ENCODE assay signal across 8 mouse cellular contexts in genomic region chr14:21501048-21501657, GRCm38 (mm10). TPM values are rescaled to one million over a fixed set of nuclear protein-coding genes. Genes with fewer than 3 reads are reported as not detected.
DNase-seq lines count a peak whose midpoint lies in the region; ATAC-seq and TF ChIP-seq lines count a peak whose summit lies in the region.

No protein-coding gene starts in this region.

- peak; percentile 0; the same call in 1 of the 2 replicates for ATAC-seq in forebrain, embryonic 13.5 days
- ATAC-seq in hindbrain, embryonic 16.5 days: peak; percentile 2; the same call in 1 of the 2 replicates
- peak; percentile 48 for ATAC-seq in liver, embryonic 15.5 days (ENCODE audit: insufficient read depth)

- WGBS in heart, adult 2 months: 1% methylated on average over 38 of the region's 38 CpGs
- under 1% methylated on average over 33 of the region's 38 CpGs for WGBS in forebrain, embryonic 13.5 days
- WGBS in hindbrain, embryonic 16.5 days: under 1% methylated on average over 33 of the region's 38 CpGs
- WGBS in liver, embryonic 15.5 days (ENCODE audit: insufficient replicate concordance): under 1% methylated on average over 38 of the region's 38 CpGs

- no peak for TF ChIP-seq POLR2A in heart, adult 2 months (IDR thresholded peaks at IDR 0.05; ENCODE audit: insufficient read depth, low read depth, low read length)

- H3K9me3 ChIP-seq in forebrain, embryonic 13.5 days (replicated peaks): no peaks in the 10 kb centered on the region
- H3K9me3 ChIP-seq in hindbrain, embryonic 16.5 days (ENCODE audit: control insufficient read depth, low read length): no peaks in the 10 kb centered on the region
- no peaks in the 10 kb centered on the region for H3K9me3 ChIP-seq in liver, embryonic 15.5 days (replicated peaks)

- H3K27ac ChIP-seq in heart, adult 2 months: peak overlapping the region; percentile 99
- H3K27ac ChIP-seq in brown adipose tissue, adult 24 weeks (replicated peaks; ENCODE audit: low read depth, low read length): peak overlapping the region; percentile 95
- peak overlapping the region; percentile 98 for H3K27ac ChIP-seq in forebrain, embryonic 13.5 days
- peak overlapping the region; percentile 99 for H3K27ac ChIP-seq in hindbrain, embryonic 16.5 days (ENCODE audit: low read depth, low read length)
- peak overlapping the region; percentile 95 for H3K27ac ChIP-seq in liver, embryonic 15.5 days (replicated peaks)

- H3K4me3 ChIP-seq in heart, adult 2 months: peak overlapping the region; percentile 77
- peak overlapping the region; percentile 83 for H3K4me3 ChIP-seq in brown adipose tissue, adult 24 weeks (ENCODE audit: insufficient read depth, low read depth, low read length)
- H3K4me3 ChIP-seq in forebrain, embryonic 13.5 days: peak overlapping the region; percentile 92
- peak overlapping the region; percentile 94 for H3K4me3 ChIP-seq in hindbrain, embryonic 16.5 days (ENCODE audit: low read length)
- peak overlapping the region; percentile 92 for H3K4me3 ChIP-seq in liver, embryonic 15.5 days (replicated peaks)

- peaks cover 7% of the 10 kb centered on the region for H3K79me2 ChIP-seq in heart, adult 2 months (replicated peaks; ENCODE audit: control insufficient read depth, insufficient read depth, low read length)

- H3K36me3 ChIP-seq in heart, adult 2 months (ENCODE audit: control insufficient read depth, insufficient read depth, low read length): no peaks in the 10 kb centered on the region; the same call in 1 of the 2 replicates
- H3K36me3 ChIP-seq in forebrain, embryonic 13.5 days (ENCODE audit: poor library complexity, severe bottlenecking): peaks cover 5% of the 10 kb centered on the region; the same call in 1 of the 2 replicates
- no peaks in the 10 kb centered on the region for H3K36me3 ChIP-seq in hindbrain, embryonic 16.5 days (ENCODE audit: control insufficient read depth, insufficient read depth, low read length)
- no peaks in the 10 kb centered on the region for H3K36me3 ChIP-seq in liver, embryonic 15.5 days (replicated peaks)

- no peak for TF ChIP-seq CTCF in heart, adult 2 months (IDR thresholded peaks at IDR 0.05)

- intact Hi-C loops in heart, adult 2 months (cut with DNase I): loop anchor here (5.0 to 10.0 kb wide), 5 partner anchors 46 to 446 kb away; partner anchors contain the start of genes Adk, Ap3m1, Dusp13 and Samd8

- no peak for TF ChIP-seq EP300 in heart, adult 2 months (IDR thresholded peaks at IDR 0.05; ENCODE audit: insufficient read depth, low read depth, low read length)

- H3K27me3 ChIP-seq in heart, adult 2 months (ENCODE audit: control insufficient read depth, insufficient read depth, low read length): no peaks in the 10 kb centered on the region
- no peaks in the 10 kb centered on the region for H3K27me3 ChIP-seq in forebrain, embryonic 13.5 days
- H3K27me3 ChIP-seq in hindbrain, embryonic 16.5 days (replicated peaks; ENCODE audit: control insufficient read depth, insufficient read depth, low read length): no peaks in the 10 kb centered on the region
- peaks cover 21% of the 10 kb centered on the region for H3K27me3 ChIP-seq in liver, embryonic 15.5 days

- H3K4me1 ChIP-seq in heart, adult 2 months (ENCODE audit: control insufficient read depth, insufficient read depth, low read length): peaks cover 6% of the 10 kb centered on the region
- peaks cover 6% of the 10 kb centered on the region; the same call in 1 of the 2 replicates for H3K4me1 ChIP-seq in brown adipose tissue, adult 24 weeks (ENCODE audit: control insufficient read depth, insufficient read depth, insufficient read length, low read length)
- peaks cover 53% of the 10 kb centered on the region for H3K4me1 ChIP-seq in forebrain, embryonic 13.5 days
- H3K4me1 ChIP-seq in hindbrain, embryonic 16.5 days (ENCODE audit: control insufficient read depth, insufficient read depth, low read depth, low read length): peaks cover 23% of the 10 kb centered on the region
- H3K4me1 ChIP-seq in liver, embryonic 15.5 days (replicated peaks): peaks cover 46% of the 10 kb centered on the region

- peak overlapping the region; percentile 66 for H3K4me2 ChIP-seq in forebrain, embryonic 13.5 days
- peak overlapping the region; percentile 72 for H3K4me2 ChIP-seq in hindbrain, embryonic 16.5 days (ENCODE audit: low read length)
- H3K4me2 ChIP-seq in liver, embryonic 15.5 days: peak overlapping the region; percentile 100

- peak; percentile 90 to 92 for DNase-seq in heart, adult 2 months
- DNase-seq in heart, adult 9 months (ENCODE audit: low spot score in 2 of 2): no peak
- DNase-seq in natural killer cell, adult 2 months (ENCODE audit: low spot score in 2 of 2): peak; percentile 89 to 91
- DNase-seq in thymus, postnatal 14 days: peak; percentile 92

- H3K9ac ChIP-seq in heart, adult 2 months (ENCODE audit: low read depth, low read length): peak overlapping the region; percentile 97
- H3K9ac ChIP-seq in forebrain, embryonic 13.5 days: peak overlapping the region; percentile 80
- peak overlapping the region; percentile 87 for H3K9ac ChIP-seq in hindbrain, embryonic 16.5 days (ENCODE audit: low read depth, low read length)
- H3K9ac ChIP-seq in liver, embryonic 15.5 days: peak overlapping the region; percentile 80

RNA-seq across cellular contexts. Expression of gene Kat6b, which starts 19.9 kb away (rescaled TPM):
- total RNA-seq in heart, adult 2 months (2021): 10 to 100 TPM; 26.6 to 27.9 TPM
- polyA plus RNA-seq in heart, adult 2 months (2012; rRNA removed): 9.0 and 12.7 TPM in 2 replicates
- polyA plus RNA-seq in brown adipose tissue, adult 24 weeks (2012; ENCODE audit: insufficient read depth, insufficient read length, missing spikeins): 8.4 and 8.7 TPM in 2 replicates
- 33.0 and 34.1 TPM in 2 replicates for polyA plus RNA-seq in forebrain, embryonic 13.5 days (2015; fragmentation: Nextera tagmentation; extraction: Ambion mirVana)
- polyA plus RNA-seq in hindbrain, embryonic 16.5 days (2015; fragmentation: Nextera tagmentation; extraction: Ambion mirVana): 14.2 and 16.0 TPM in 2 replicates
- 1.3 and 1.5 TPM in 2 replicates for polyA plus RNA-seq in liver, embryonic 15.5 days (2015; fragmentation: Nextera tagmentation; extraction: Ambion mirVana)

Comparison
In these comparisons a context has a peak if more than half of its experiments do, and no peak if none do; other contexts are left out.
1. DNase-seq: peak in heart, adult 2 months (2 of 2), natural killer cell, adult 2 months (2 of 2) and thymus, postnatal 14 days (single experiment); none in heart, adult 9 months (0 of 2).
2. Peak in every context shown above with its lines, with median percentiles within 50 percentile points of each other: H3K27ac ChIP-seq, H3K4me3 ChIP-seq, H3K9ac ChIP-seq, ATAC-seq and H3K4me2 ChIP-seq.